Mouse (Mus musculus): ENCODE data around the gene Rpl36-ps4. TPM values are rescaled to one million over a fixed set of nuclear protein-coding genes. Genes with fewer than 3 reads are reported as not detected.

Gene Rpl36-ps4
- total RNA-seq (2015; ENCODE audit: low replicate concordance) (not detected in 2 replicates), total RNA-seq (2017; ENCODE audit: low replicate concordance) (not detected in 2 replicates)

DNA sequence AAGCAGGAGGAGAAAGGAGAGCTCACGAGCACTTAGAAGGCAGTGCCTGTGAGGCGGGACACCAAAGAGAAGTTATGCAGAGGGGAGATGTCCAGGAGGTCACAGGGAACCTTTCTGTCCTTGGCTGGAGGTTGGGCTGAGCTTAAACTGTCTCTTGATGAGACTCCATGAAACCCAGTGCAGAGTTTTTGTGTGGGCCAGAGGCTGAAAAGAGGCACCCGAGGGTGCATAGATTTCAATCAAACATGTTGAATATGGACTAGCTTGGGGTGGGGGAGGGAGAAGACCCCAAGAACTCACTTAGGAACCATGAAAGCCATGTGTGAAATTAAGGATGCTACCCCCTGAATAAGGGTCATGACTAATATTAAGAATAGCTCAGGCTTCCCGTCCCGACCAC lies at the start of gene Rpl36-ps4:
TSS of gene Rpl36-ps4 (plus strand) at position 301 of the 400 bp plus-strand sequence.
- no peak for ATAC-seq (replicated peaks; ENCODE audit: low FRiP score, poor library complexity, severe bottlenecking)

DNA sequence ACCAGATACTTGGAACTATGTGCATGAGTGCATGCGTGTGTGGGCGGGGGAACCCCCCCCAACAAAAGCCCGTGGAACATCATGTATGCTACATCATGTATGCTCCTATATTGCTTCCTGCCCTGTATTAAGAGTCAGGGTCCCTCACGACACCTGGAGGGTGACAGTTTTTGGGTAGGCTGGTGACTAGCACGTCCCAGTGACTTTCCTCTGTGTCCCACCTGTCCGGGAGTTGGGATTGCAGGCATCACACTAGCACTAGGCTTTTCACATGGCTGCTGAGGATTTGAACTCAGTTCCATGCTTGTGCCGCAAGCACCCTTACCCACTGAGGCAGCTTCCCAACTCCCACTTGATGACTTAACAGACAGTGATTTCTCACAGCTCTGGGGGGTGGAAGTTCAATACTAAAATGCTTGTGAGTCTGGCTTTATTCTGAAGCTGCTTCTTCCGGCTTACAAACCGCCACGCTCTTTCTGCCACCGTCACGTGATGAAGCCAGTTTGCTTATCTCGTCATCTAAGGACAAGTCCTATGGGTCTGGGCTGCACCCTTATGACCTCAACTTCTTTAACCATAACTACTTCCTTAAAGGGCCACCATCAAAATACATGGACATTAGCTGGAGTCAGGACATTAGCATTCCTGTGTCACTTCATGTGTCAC lies 49.2 kb upstream of the Rpl36-ps4 start:
- ATAC-seq (replicated peaks; ENCODE audit: low FRiP score, poor library complexity, severe bottlenecking) = no peak

DNA sequence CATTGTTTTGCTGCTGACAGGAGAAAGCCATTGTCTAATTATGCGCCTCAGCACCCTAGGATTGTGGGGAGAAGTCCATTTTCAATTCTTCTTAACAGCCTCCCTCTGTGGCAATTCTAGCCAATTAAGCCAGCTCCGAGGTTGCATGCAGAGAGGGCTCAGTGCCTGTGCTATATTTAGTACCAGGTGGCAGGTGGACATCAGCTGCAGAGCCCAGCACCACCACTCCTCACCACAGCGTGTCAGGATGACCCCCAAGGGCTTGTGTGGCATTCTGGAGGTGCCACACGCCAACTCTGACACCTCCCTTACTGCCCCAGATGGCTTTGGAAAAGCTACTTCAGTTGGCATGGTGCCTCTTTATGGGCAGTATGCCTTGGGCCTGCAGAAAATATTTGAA lies 48.5 kb upstream of the Rpl36-ps4 start:
- ATAC-seq (replicated peaks; ENCODE audit: low FRiP score, poor library complexity, severe bottlenecking) = no peak

DNA sequence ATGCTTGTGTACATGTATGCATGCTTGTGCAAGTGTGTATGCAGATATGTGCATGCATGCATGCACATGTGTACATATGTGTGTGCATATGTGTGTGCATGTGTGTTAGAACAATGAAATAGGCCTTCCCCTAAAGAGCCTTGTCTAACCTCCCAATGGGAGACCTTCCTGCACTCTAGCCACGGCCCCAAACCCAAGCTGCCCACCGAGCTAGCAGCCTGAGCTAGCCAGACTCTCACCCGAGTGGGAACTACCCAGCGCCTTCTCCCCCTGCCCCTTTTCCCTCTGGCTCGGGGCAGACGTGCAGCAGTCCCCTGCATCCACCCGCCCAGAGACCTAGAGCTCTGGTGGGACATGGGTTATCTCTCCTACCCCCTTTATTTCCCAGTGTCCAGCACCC lies 47.3 kb upstream of the Rpl36-ps4 start:
- ATAC-seq (replicated peaks; ENCODE audit: low FRiP score, poor library complexity, severe bottlenecking) = no peak

DNA sequence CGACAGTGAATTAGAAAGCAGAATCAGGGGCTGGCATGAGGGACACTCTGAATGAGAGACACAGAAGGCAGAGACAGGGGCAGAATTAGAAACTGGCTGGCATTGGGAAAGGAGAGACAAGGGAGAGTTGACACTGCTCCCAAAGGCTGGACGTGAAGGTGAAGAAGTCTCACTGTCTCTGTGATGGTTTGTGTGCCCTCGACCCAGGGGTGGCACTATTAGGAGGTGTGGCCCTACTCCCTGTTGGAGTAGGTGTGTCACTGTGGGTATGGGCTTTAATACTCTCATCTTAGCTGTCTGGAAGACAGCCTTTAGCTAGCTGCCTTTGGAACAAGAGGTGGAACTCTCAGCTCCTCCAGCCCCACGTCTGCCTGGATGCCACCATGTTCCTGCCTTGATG lies 46.8 kb upstream of the Rpl36-ps4 start:
- no peak for ATAC-seq (replicated peaks; ENCODE audit: low FRiP score, poor library complexity, severe bottlenecking)

DNA sequence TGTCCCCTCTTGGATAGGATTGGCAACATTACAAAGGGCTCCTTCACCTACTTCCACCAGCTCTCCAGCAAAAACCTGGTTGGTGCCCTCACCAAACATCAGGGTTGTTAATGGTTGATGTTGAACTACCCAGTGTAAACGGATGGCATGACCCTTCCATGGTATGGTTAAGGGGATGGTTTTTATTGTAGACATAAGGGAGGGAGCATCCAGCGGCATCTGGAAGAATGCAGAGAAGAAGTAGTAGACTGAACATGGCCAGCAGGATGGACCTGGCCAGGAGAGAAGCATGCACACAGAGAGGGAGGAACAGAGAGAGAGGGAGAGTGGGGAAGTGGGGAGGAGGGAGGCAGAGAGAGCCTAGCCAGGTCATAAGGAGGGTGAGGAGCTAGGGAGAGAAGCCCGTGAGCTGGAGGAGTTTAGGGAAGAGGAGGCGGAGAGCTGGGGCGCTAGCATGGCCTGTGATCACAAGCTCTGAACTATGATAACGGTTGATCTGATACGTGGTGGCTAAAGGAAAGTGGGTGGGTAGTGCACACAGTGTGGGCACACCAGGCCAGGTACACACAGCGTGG lies 45.3 kb upstream of the Rpl36-ps4 start:
- ATAC-seq (replicated peaks; ENCODE audit: low FRiP score, poor library complexity, severe bottlenecking) = no peak

DNA sequence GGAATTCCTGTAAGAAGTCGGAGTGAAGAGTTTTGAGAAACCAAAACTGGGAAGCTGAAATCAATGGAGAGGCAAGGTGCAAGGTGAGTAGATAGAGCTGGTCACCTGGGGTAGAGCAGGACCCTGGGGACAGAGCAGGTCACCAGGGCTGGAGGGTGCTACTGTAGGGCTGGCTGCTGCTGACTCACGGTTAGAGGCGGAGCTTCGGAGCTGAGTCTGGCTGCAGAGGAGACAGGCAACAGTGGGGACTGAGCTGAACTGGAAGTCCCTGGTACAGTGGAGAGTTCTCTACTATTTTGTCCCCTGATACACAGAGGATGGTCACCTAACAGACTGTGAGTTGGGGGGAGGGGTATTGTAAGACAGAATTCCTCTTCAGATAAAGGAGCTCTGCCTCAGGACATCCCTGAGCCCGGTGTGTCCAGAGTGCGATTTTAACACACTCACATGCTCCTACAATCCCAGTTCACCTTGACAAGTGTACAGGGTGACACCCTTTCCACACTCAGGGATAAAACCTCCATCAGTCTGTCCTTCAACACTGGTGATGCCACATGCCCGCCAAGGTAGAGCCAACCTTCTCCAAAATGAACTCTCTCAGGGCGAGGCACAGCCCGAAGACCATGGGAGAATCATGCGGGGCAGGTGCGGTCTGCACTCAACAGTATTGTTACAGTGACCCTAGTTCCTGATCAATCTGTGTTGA lies 44.3 kb upstream of the Rpl36-ps4 start:
- no peak for ATAC-seq (replicated peaks; ENCODE audit: low FRiP score, poor library complexity, severe bottlenecking)

DNA sequence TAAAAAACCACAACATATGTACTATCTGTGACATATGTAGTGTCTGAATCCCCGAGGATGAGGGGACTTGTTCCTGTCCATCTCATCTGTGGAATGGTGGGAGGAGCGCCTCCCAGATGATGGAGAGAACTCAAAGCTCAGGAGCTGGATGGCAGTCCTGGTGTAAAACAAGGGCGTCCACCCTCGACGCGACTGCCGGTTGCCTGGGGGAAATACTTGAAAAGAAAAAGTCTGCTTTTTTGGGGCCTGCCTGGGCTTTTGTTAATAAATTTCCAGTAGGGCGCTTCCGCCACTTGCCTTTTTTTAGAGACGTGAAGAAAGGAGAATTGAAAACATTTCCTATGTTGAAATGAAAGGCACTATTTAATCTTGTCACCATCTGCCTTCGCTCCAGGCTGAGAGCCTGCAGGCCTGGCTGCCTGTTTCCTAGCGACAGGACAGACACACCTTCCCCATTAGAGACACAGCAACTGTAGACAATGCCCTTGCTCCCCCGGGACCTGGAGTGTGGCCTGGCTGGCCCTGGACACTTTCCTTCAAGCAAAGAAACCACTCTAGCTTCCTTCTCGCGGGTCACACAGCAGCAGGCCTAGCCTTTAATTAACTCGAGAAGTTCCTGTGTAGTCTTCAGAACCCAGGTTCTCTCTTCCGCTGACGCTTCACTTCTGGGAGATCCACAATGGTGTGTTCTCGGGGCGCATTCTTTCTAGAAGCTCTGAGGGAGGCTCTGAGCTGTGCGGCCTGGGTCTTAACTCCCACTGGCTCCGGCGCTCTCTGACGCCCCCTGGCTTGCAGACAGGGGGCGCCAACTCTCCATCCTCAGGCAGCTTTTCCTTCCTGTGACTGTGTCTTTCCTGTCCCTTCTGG lies 43.3 kb upstream of the Rpl36-ps4 start:
- no peak for ATAC-seq (replicated peaks; ENCODE audit: low FRiP score, poor library complexity, severe bottlenecking)

DNA sequence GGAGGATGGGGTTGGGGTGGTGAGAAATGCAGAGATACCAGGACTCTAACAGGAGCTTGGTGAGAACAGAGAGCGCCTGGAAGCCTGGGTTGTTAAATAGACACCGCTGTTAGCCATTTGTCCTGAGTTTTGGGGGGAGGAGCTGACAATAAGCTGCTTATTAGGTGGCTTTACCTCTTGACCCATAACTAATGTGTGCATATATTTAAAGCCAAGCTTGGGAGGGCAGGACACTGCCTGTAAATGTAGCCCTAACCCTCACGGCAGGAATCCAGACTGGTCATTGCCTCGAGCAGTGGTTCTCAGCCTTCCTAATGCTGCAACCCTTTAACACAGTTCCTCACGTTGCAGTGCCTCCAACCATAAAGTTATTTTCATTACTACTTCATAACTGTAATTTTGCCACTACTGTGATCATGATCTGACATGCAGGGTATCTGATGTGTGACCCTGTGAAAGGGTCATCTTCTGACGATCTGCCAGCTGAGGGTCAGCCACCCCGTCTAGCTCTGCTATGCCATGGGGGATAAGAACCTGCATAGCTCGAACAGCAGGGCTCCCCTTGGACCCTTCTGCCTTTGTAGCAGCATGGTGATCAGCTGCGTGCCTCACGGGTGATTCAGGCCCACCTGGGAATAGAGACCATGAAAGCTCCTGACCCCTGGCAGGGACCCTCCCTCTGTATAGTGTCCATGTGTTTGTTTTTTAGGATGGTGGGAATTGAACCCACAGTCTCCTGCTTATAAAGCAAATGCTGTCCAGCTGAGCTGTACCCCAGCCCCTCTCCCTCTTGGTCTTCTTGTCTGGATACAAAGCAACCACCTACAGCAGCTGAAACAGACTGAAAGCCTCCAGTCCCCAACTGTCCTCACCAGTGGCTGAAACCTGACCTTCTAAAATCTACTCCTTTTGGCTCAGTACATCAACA lies 42.0 kb upstream of the Rpl36-ps4 start:
- ATAC-seq (replicated peaks; ENCODE audit: low FRiP score, poor library complexity, severe bottlenecking) = no peak

DNA sequence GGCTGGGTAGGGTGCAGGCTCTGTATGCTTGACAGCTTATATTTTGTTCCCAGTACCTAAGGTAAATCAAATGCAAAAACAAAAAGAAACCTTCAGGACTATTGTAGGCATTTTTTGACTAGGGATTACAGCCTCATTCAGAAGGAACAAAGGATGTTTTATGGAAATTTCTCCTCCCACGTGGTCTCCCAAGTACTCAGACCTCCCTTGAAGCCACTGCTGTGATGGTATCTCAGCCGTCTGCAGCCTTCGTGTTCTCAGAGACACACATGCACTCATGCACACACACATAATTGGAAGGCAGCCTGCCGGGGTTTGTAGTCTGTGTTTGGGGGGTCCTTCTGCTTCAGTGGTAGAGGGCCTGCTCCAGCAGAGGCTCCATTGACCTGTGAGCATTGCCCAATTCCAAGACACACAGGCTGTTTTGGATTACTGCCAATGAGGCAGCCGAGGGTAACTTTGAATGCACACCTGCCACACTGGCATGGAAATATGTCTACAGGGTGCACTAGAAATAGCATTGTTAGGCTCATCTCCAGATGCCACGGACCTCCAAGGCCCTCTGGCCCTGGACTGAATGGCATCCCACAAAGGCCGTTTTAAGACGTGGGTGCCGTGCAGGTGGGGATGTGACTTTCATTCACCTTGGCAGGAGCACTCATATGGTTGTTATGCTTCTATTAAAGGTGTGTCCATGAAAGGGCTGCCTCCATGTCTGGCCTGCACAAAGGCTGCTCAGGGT lies 41.1 kb upstream of the Rpl36-ps4 start:
- ATAC-seq (replicated peaks; ENCODE audit: low FRiP score, poor library complexity, severe bottlenecking) = no peak

DNA sequence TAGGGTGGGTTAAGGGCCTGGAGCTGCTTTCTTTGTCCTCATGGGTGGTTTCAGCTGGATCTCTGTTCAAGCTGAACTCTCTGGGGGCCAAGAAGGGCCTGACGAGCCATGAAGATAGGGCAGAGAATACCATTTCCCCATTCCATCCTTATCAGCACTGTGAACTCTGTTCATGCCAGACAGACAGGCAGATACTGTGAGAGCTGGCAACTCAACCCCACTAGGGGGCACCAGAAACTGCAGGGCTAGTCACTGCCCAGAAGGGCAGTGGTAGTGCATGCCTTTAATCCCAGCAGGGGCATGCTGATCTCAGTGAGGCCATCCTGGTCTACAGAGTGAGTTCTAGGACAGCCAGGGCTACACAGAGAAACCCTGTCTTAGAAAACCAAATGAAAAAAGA lies 38.2 kb upstream of the Rpl36-ps4 start:
- ATAC-seq (replicated peaks; ENCODE audit: low FRiP score, poor library complexity, severe bottlenecking) = no peak

DNA sequence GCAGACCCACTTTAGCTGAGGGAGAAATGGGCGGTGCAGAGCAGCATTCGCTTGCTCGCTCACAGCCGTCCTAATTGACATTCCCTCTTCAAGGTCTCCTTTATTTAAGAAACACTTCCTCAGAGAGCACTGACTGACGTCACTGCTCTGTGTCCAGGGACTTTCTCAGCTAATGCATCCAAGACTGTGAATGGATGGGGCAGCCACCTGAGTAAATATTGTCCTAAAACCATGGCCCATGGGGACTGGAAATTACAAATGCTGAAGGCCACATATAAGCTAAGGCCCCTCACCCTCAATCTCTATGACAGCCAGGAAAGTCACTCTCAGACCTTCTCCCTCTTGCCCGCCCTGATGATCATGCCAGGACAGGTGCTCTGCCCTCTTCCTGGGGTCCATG lies 23.6 kb upstream of the Rpl36-ps4 start:
- ATAC-seq (replicated peaks; ENCODE audit: low FRiP score, poor library complexity, severe bottlenecking) = no peak

DNA sequence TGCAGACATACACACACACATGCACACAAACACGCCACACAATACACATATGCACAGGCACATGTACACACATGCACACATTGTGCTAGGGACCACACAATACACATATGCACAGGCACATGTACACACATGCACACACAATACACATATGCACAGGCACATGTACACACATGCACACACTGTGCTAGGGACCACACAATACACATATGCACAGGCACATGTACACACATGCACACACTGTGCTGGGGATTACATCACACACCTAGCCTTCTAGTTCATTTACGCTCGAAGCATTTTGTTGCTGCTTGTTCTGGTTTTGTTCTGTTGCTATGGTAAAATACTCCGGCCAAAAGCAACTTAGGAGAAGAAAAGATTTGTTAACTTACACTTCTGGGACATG lies 20.1 kb upstream of the Rpl36-ps4 start:
- ATAC-seq (replicated peaks; ENCODE audit: low FRiP score, poor library complexity, severe bottlenecking) = no peak

DNA sequence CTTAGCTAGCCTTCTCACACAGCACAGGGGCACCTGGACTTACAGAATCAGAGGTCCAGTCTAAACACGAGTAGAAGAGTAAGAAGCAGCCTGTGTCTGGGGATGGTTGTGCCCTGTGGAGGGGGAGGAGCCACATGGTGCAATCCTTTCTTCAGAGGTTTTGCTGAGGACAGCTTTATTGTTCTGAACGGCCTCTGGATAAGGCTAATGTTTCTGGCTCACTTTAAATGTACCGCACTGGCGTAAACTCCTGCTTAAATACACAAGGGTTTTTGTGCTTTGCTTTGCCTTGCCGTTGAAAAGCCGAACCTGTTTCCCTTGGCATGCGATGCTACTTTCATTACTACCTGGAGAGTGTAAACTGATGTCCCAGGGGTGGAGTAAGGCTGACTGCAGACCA lies 19.6 kb upstream of the Rpl36-ps4 start:
- ATAC-seq (replicated peaks; ENCODE audit: low FRiP score, poor library complexity, severe bottlenecking) = no peak

DNA sequence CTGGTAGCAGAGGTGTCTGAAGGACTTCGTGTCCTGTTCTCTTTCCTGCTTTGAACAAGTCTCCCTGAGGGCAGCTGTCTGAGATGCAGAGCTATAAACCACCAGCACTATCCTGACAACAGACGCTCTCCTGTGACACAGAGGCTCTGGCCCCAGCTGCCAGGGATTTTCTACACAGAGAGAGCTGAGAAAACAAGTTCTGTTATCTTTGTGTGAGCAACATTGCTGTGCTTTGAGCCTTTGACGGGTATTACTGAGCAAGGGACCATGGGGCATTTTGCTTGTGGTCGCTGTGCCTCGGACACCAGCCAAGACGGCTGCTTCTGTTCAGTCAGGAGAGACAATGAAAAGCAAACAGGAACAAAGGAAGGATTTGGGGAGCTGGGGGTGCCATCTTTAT lies 17.6 kb upstream of the Rpl36-ps4 start:
- no peak for ATAC-seq (replicated peaks; ENCODE audit: low FRiP score, poor library complexity, severe bottlenecking)

DNA sequence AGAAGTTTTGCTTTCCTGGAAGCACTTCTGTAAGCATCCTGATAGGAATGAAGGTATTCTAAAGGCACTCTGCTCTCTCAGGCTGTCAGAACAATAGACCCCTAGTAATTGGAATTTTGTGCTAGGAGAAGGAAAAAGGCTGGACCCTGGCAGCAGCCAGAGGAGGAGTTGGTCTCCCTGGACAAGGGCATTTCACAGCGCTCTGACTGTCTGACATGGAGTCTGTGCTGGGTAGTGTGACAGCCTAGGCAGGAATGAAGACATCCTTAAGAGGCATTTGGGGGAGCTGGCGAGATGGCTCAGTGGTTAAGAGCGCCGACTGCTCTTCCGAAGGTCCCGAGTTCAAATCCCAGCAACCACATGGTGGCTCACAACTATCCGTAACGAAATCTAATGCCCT lies 17.1 kb upstream of the Rpl36-ps4 start:
- ATAC-seq (replicated peaks; ENCODE audit: low FRiP score, poor library complexity, severe bottlenecking) = no peak

DNA sequence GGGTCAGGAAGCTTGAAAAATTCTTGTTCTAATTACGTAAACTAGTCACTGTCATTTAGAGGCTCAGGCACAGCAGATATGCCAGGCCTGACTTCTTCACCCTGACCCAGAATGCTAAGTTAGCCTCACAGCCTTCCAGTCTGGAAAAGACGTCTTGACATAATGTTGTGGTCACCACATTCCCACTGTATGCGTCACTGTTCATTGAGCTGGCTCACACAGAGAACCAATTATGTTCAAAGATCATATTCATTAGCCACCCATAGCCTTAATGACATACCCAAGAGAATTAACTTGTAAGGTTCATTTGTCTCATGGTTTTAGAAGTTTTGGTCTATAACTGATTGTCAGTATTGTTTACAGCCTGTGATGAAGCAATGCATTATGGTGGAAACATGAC lies 5.4 kb upstream of the Rpl36-ps4 start:
- no peak for ATAC-seq (replicated peaks; ENCODE audit: low FRiP score, poor library complexity, severe bottlenecking)

DNA sequence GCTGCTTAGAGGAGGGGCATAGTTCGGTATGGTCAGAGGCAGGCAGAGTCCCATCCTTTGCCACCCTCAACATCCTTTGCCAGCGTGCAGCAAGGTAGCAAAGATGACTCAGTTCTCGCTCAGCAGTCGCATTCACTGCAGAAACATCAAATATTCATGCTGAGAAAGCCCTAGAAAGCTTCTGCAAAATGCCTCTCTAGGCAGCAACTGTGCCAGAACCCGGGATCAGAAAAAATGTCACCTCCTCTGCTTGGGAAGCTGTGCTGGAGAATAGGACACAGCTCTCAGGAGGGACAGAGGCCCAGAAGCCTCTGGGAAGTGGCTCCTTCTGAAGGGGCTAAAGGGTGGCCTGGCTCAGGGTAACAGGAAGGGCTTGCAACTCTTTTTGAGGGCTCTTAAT lies 2.7 kb upstream of the Rpl36-ps4 start:
- ATAC-seq (replicated peaks; ENCODE audit: low FRiP score, poor library complexity, severe bottlenecking) = no peak

DNA sequence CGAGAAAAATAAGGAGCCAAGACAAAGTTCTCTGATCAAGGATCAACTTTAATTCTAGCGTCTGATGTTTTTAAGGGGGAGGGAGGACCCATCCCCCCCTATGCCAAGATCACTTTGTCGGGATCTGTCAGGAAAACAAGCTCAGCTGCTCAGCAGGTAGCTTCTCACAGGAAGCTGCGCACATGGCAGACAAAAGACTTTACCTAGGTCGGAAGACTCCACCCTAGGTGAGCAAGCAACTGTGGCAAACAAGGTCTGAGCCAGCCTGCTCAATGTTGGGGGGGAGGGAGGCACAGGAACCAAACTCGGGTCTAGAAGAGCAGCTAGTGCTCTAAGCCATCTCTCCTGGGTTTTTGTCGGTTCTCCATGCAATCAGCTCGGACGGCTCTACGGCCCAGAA lies 13.5 kb downstream of the Rpl36-ps4 start:
- no peak for ATAC-seq (replicated peaks; ENCODE audit: low FRiP score, poor library complexity, severe bottlenecking)

Measured in erythroblast, adult 5-6 weeks (primary cell).